Mouse (Mus musculus) embryonic facial prominence, embryonic 14.5 days (tissue): ENCODE measurements around the gene Dpagt1. TPM values are rescaled to one million over a fixed set of nuclear protein-coding genes. Genes with fewer than 3 reads are reported as not detected.
"Not testable (repeated sequence)": the region's sequence is repeated elsewhere in the genome, so short reads cannot be mapped to it uniquely, and the experiment has no call there.

Experiments
- ATAC-seq: fragments of 200-750 bp; cut with Nextera tagmentation; 2 replicates; pipeline ENCODE4 v1.8.0; 2017; ENCODE audit warnings: low read depth, moderate number of reproducible peaks, moderate TSS enrichment
- DNase-seq: peaks from one replicate; pipeline ENCODE4 v3.0.0-alpha.2; 2015; ENCODE audit warnings: low spot score
- H3K27ac ChIP-seq: fragments of 300-500 bp; sonication (generic); replicated peaks from 2 replicates; pipeline ENCODE4 v1.5.1; 2014; ENCODE audit warnings: low read depth, mild to moderate bottlenecking, low read length, moderate library complexity
- H3K27me3 ChIP-seq: fragments of 300-500 bp; sonication (generic); replicated peaks from 2 replicates; pipeline ENCODE4 v1.6.1; 2014; ENCODE audit warnings: low read length; ENCODE audit not compliant: control insufficient read depth, insufficient read depth
- H3K36me3 ChIP-seq: fragments of 300-500 bp; sonication (generic); 2 replicates; pipeline ENCODE4 v1.6.1; 2014; ENCODE audit warnings: low read length, mixed read lengths; ENCODE audit not compliant: control insufficient read depth, insufficient read depth
- H3K4me1 ChIP-seq: fragments of 300-500 bp; sonication (generic); 2 replicates; pipeline ENCODE4 v1.6.1; 2014; ENCODE audit warnings: antibody characterized with exemption, low read length; ENCODE audit not compliant: control insufficient read depth, insufficient read depth
- H3K4me2 ChIP-seq: fragments of 300-500 bp; sonication (generic); 2 replicates; pipeline ENCODE4 v1.6.1; 2014; ENCODE audit warnings: low read depth, mild to moderate bottlenecking, low read length, moderate library complexity, mixed read lengths
- H3K4me3 ChIP-seq: fragments of 300-500 bp; sonication (generic); 2 replicates; pipeline ENCODE4 v1.5.1; 2014; ENCODE audit warnings: low read depth, mild to moderate bottlenecking, low read length
- H3K9ac ChIP-seq: fragments of 300-500 bp; sonication (generic); 2 replicates; pipeline ENCODE4 v1.6.1; 2014; ENCODE audit warnings: low read depth, mild to moderate bottlenecking, low read length, moderate library complexity, mixed read lengths
- H3K9me3 ChIP-seq: fragments of 300-500 bp; sonication (generic); 2 replicates; pipeline ENCODE4 v1.6.1; 2016; ENCODE audit warnings: low read length; ENCODE audit not compliant: control insufficient read depth
- WGBS: fragments of 180-500 bp; shearing (Covaris S2); extraction: QIAGEN DNeasy Blood & Tissue Kit; methylation state at CpG from one replicate; pipeline ENCODE4 v1.1.7; 2014; 5-methylcytosine and 5-hydroxymethylcytosine counted together
- polyA plus RNA-seq: library from polyadenylated mRNA; unstranded; fragments of >200 nt; fragmentation: Nextera tagmentation; extraction: Ambion mirVana; gene quantifications from 2 replicates; pipeline ENCODE4 v1.2.1, GENCODE M21; 2014

The Dpagt1 gene
- polyA plus RNA-seq, 1 experiment from 2014 or later = 34.3 TPM

GRCm38 (mm10) chr9:44334396-44335330 is 8.8 kb downstream of the Dpagt1 start, which contains the start of gene H2afx:
Gene H2afx (plus strand): TSS chr9:44334694.
- peaks cover 12% of the 10 kb centered on the region for H3K4me1 ChIP-seq

GRCm38 (mm10) chr9:44335331-44336092 is 9.7 kb downstream of the Dpagt1 start:
- Histone ChIP-seq H3K9me3 (no peaks in the 10 kb centered on the region), H3K27ac (peak overlapping the region; percentile 94), H3K9ac (peak overlapping the region; percentile 96), H3K4me2 (peak overlapping the region; percentile 85), H3K36me3 (peaks cover 63% of the 10 kb centered on the region), H3K4me1 (peaks cover 12% of the 10 kb centered on the region), H3K27me3 (no peaks in the 10 kb centered on the region), H3K4me3 (peak overlapping the region; percentile 90)
- peak; percentile 22 for DNase-seq
- ATAC-seq = no peak; the same call in 1 of the 2 replicates
- WGBS = under 1% methylated on average over 38 of the region's 50 CpGs

More at GRCm38 (mm10) chr9:44334396-44335330, 8.8 kb downstream of the Dpagt1 start, which contains the start of gene H2afx:
- Histone ChIP-seq H3K9ac (peak within 1 kb of the TSS; percentile 96), H3K27me3 (no peaks in the 10 kb centered on the region), H3K36me3 (peaks cover 70% of the 10 kb centered on the region), H3K9me3 (no peaks in the 10 kb centered on the region), H3K27ac (peak within 1 kb of the TSS; percentile 94), H3K4me2 (peak within 1 kb of the TSS; percentile 85), H3K4me3 (peak within 1 kb of the TSS; percentile 90)
- WGBS = under 1% methylated on average over 55 of the region's 91 CpGs
- ATAC-seq = peak; percentile 95
- DNase-seq = peak; percentile 100

- no peak for ATAC-seq
- under 1% methylated on average over 5 of the region's 5 CpGs for WGBS
- peaks cover 61% of the 10 kb centered on the region for H3K36me3 ChIP-seq
Measured at GRCm38 (mm10) chr9:44336093-44336406, 10.2 kb downstream of the Dpagt1 start.

GRCm38 (mm10) chr9:44336513-44336912 is 10.7 kb downstream of the Dpagt1 start:
- H3K9ac ChIP-seq = peak overlapping the region; percentile 54

More at GRCm38 (mm10) chr9:44336093-44336406, 10.2 kb downstream of the Dpagt1 start:
- H3K27ac ChIP-seq = peak overlapping the region; percentile 94
- H3K9me3 ChIP-seq = no peaks in the 10 kb centered on the region
- peak overlapping the region; percentile 96 for H3K9ac ChIP-seq
- DNase-seq = no peak
- peak overlapping the region; percentile 90 for H3K4me3 ChIP-seq
- no peaks in the 10 kb centered on the region for H3K27me3 ChIP-seq
- H3K4me1 ChIP-seq = peaks cover 12% of the 10 kb centered on the region
- H3K4me2 ChIP-seq = peak overlapping the region; percentile 85

GRCm38 (mm10) chr9:44336964-44337363 is 11.1 kb downstream of the Dpagt1 start:
- Histone ChIP-seq H3K27me3 (no peaks in the 10 kb centered on the region), H3K4me1 (peaks cover 12% of the 10 kb centered on the region), H3K27ac (no peak overlapping the region), H3K9me3 (no peaks in the 10 kb centered on the region), H3K9ac (peak overlapping the region; percentile 54), H3K4me2 (peak overlapping the region; percentile 85), H3K4me3 (peak overlapping the region; percentile 90), H3K36me3 (peaks cover 61% of the 10 kb centered on the region)
- 61% methylated on average over 3 of the region's 3 CpGs for WGBS
- DNase-seq (no peak), ATAC-seq (no peak)

More at GRCm38 (mm10) chr9:44336513-44336912, 10.7 kb downstream of the Dpagt1 start:
- ATAC-seq, H3K9me3 ChIP-seq, H3K27me3 ChIP-seq, DNase-seq, H3K27ac ChIP-seq: not testable (repeated sequence)
- Histone ChIP-seq H3K4me2 (peak overlapping the region; percentile 85), H3K4me1 (peaks cover 12% of the 10 kb centered on the region), H3K4me3 (peak overlapping the region; percentile 90), H3K36me3 (peaks cover 61% of the 10 kb centered on the region)
- WGBS = 29% methylated on average over 4 of the region's 4 CpGs

GRCm38 (mm10) chr9:44337436-44338169 is 11.8 kb downstream of the Dpagt1 start:
- no peak for ATAC-seq
- no peaks in the 10 kb centered on the region for H3K9me3 ChIP-seq
- no peaks in the 10 kb centered on the region for H3K27me3 ChIP-seq
- DNase-seq = no peak
- 0 out of 2 replicates have a peak overlapping the region, but pooled peaks have one; percentile 10 for H3K27ac ChIP-seq
- 54% methylated on average over 9 of the region's 9 CpGs for WGBS
- H3K4me3 ChIP-seq = peak overlapping the region; percentile 90
- peak overlapping the region; percentile 85 for H3K4me2 ChIP-seq
- H3K36me3 ChIP-seq = peaks cover 57% of the 10 kb centered on the region
- H3K9ac ChIP-seq = peak overlapping the region; percentile 54
- peaks cover 13% of the 10 kb centered on the region for H3K4me1 ChIP-seq

- DNase-seq (no peak), ATAC-seq (no peak)
- Histone ChIP-seq H3K4me3 (no peak overlapping the region), H3K27ac (no peak overlapping the region), H3K9me3 (no peaks in the 10 kb centered on the region), H3K4me1 (peaks cover 20% of the 10 kb centered on the region), H3K27me3 (no peaks in the 10 kb centered on the region), H3K36me3 (peaks cover 48% of the 10 kb centered on the region), H3K9ac (no peak overlapping the region), H3K4me2 (no peak overlapping the region)
- 79% methylated on average over 5 of the region's 5 CpGs for WGBS
Measured at GRCm38 (mm10) chr9:44338574-44338973, 12.8 kb downstream of the Dpagt1 start.

GRCm38 (mm10) chr9:44341487-44341886 is 15.7 kb downstream of the Dpagt1 start:
- H3K4me3 ChIP-seq = no peak overlapping the region
- H3K9ac ChIP-seq = no peak overlapping the region
- no peak for DNase-seq
- H3K9me3 ChIP-seq = no peaks in the 10 kb centered on the region
- no peak overlapping the region for H3K27ac ChIP-seq
- 88% methylated on average over 5 of the region's 5 CpGs for WGBS
- H3K27me3 ChIP-seq = no peaks in the 10 kb centered on the region
- no peak for ATAC-seq
- peaks cover 46% of the 10 kb centered on the region for H3K36me3 ChIP-seq
- H3K4me1 ChIP-seq = peaks cover 19% of the 10 kb centered on the region
- H3K4me2 ChIP-seq = no peak overlapping the region
